Mouse (Mus musculus) bone marrow, adult 2 months (tissue): Measurements from ENCODE around the gene Cntn5.
"Not testable (repeated sequence)": the region's sequence is repeated elsewhere in the genome, so short reads cannot be mapped to it uniquely, and the experiment has no call there.

Experiments
- CTCF ChIP-seq: fragments of 200-500 bp; IDR thresholded peaks from 2 replicates; pipeline ENCODE4 v1.5.1; 2011; ENCODE audit warnings: low read length, control low read depth; ENCODE audit not compliant: control insufficient read depth, insufficient read depth
- POLR2A ChIP-seq: fragments of 200-500 bp; IDR thresholded peaks from 2 replicates; pipeline ENCODE4 v1.6.1; 2011; ENCODE audit warnings: low read depth, mild to moderate bottlenecking, control low read depth, low read length, borderline replicate concordance; ENCODE audit not compliant: control insufficient read depth

GRCm38 (mm10) chr9:10540877-10541276 lies 363.7 kb downstream of the Cntn5 start:
- TF ChIP-seq CTCF, POLR2A: not testable (repeated sequence)
